Mouse (Mus musculus) natural killer cell, adult 2 months (primary cell): ENCODE measurements around the gene Mars2.

Source experiments
- DNase-seq, 2 experiments: peaks; one replicate each; pipeline ENCODE4 v3.0.0; 2022; ENCODE audit warnings: low spot score in 2 of 2

The Mars2 gene

GRCm38 (mm10) chr1:55221352-55221751 lies 15.6 kb upstream of the Mars2 start:
- DNase-seq, result no peak

- no peak for DNase-seq
Observed at GRCm38 (mm10) chr1:55223026-55223425, 14.0 kb upstream of the Mars2 start.

- DNase-seq, result no peak
Observed at GRCm38 (mm10) chr1:55224111-55224510, 12.9 kb upstream of the Mars2 start.

DNA sequence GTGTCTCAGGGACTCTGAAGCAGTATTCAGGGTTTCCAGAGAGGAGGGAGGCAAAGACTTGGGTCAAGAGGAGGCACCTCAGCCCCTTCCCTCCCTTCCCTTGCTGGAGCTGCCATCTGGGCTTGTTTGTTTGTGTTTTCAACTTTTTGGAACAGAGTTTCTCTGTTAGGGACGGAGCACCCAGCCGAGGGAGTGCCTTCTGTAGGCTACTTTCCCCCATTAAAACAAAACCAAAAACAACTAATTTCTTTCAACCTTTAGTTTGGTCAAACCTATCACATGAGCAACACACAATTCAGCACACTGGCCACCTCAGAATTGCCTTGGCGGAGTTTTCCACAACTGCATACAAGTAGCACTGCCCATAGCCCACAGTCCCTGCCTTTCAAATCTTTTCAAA lies 11.6 kb upstream of the Mars2 start:
- DNase-seq, result no peak

DNA sequence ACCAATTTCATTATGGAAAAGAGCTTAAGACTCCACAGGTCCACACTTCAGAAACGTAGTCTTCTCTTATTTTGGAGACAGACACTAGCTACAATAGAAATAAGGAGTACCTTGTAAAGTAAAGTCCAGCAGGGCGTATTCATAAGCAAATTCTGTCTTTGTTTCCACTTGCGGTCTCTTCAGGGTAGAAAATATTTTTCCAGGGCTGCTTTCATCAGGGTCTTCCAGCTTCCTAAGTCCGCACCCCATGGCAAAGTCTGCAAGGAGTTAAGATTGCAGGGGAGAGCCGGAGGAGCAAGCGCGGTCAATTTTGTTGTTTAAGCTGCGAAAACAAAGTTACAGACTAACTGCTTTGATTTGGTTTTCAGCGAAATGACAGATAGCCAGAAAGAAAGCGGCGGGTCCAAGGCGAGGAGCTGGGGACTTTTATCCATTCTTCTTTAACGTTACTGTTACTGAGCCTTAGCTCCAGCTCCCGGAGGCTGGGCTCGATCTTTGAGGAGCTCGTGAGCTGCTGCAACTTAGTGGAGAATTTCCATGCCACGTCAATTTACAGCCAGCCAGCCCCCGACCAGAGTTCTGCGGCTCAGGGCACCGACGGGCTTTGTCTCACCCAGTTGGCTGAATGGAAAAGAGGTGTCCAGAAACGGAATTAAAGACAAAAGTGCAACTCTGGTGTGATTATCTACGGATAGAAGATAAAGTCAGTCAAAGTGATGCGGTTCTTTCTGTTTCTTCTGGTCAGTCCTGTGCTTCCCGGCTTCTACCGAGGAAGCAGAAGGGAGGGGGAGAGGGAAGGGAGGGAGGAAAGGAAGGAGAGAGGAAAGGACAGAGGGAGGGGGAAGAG lies 10.7 kb upstream of the Mars2 start, which contains the start of gene Rftn2:
Gene Rftn2, minus strand, starts transcription at position 772 of the 847 bp plus-strand sequence.
- no peak for DNase-seq

GRCm38 (mm10) chr1:55227376-55227775 lies 9.6 kb upstream of the Mars2 start:
- no peak for DNase-seq

DNA sequence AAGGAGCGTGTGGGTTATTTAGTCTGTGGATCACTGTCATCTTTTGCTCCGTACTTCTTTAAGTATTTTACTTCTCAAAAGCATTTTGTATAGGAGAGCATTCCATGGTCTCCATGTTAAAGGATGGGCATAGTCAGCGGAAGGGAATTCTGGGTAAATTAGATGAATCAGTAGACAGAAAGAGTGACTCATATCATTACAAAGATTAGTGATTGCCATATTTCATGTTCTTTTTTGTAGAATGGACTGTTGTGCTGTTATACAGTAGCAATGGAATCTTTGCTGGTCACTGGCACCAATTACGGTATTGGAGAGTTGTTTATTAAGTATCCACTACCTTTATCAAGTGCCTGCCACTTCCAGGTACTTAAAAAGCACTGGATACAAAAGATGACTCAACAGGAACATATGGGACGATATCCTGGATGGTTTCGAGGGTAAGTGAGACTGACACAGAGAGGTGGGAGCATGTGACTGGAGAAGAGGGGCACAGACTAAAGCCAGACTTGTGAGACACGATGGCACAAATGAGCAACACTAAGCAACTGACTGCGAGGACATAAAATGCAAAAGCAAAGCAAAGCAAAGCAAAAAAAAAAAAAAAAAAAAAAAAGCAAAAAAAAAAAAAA lies 8.6 kb upstream of the Mars2 start:
- no peak for DNase-seq

DNA sequence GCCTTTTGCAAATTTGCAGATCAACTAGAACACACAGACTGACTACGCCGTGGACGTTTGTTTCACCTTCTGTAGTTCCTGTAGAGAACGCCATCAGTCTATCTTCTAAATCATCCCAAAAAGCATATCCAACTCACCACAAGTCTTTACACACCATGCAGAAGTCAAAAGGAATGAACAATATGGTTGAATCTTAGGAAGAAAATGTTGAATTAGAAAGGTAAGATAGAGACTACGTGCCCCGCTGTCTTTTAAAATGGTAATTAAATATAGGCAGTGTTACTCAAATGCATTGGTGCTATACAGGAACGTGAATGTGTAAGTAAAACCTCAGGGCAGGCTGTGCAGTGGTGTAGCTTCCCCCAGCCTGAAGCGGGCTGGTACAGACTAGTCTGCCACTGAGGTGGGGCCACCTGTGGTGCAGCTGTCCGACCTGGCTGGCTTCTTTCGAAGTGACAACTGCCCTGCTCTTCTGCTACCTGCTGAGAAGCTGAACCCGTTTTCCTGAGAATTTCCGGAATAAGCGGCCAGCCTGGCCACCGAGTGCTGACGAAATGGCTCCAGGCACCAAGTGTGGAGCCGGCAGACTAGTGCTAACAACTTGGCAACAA lies 2.0 kb upstream of the Mars2 start:
- no peak for DNase-seq

DNA sequence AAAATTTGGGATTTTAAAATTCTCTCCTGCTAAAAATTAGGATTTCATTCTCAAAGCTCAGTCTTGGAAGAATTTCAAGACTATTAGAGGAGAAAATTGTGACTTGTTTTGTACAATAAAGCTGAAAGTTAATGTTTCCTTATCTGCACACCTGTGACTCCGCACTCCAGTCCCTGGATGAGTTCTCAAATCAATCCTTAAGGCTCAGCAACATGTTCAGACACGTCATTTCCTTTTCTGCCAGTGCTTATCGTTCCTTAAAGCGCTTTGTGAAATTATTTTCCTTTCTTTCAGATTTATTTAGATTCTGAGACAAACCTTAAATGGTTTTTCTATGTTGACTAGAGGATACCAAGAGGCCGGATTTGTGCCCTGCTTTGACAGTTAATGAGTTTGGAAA lies 490 bp upstream of the Mars2 start:
- no peak for DNase-seq

GRCm38 (mm10) chr1:55237643-55238161 lies 725 bp downstream of the Mars2 start:
- DNase-seq, result peak in 1 of 2 experiments; percentile 10

DNA sequence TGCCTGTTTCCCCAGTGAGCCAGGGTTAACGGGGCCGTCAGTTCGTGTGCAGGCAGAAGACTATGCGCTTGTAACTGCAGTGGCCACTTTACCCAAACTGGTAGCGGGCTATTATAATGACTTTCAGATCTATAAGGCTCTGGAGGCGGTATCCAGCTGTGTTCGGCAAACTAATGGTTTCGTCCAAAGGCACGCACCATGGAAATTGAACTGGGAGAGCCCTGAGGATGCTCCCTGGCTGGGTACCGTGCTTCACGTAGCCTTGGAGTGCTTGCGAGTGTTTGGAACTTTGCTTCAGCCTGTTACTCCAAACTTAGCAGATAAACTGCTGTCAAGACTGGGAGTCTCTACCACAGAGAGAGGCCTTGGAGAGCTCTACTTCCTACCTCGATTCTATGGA lies 1.5 kb downstream of the Mars2 start:
- DNase-seq, result no peak

GRCm38 (mm10) chr1:55239237-55239636 lies 2.3 kb downstream of the Mars2 start:
- peak; percentile 34 to 49 for DNase-seq

GRCm38 (mm10) chr1:55246374-55246773 lies 9.4 kb downstream of the Mars2 start:
- no peak for DNase-seq

- no peak for DNase-seq
Observed at GRCm38 (mm10) chr1:55264385-55264784, 27.4 kb downstream of the Mars2 start.

GRCm38 (mm10) chr1:55265447-55265846 lies 28.5 kb downstream of the Mars2 start:
- no peak for DNase-seq

- DNase-seq, result no peak
Observed at GRCm38 (mm10) chr1:55279081-55279480, 42.1 kb downstream of the Mars2 start.
